Mouse (Mus musculus): ENCODE data around the gene Upk2. TPM values are rescaled to one million over a fixed set of nuclear protein-coding genes. Genes with fewer than 3 reads are reported as not detected.

Upk2 gene
- polyA plus RNA-seq, 1 experiment: 4.4 TPM

GRCm38 (mm10) chr9:44496803-44497461 is 42.2 kb upstream of the Upk2 start:
- 54% methylated on average over 12 of the region's 12 CpGs for WGBS
- TF ChIP-seq POLR2A (IDR thresholded peaks at IDR 0.05; ENCODE audit: borderline replicate concordance, extremely low read depth, low read depth, low read length): no peak
- no peak for TF ChIP-seq CTCF (IDR thresholded peaks at IDR 0.05; ENCODE audit: insufficient read depth, low read length)
- Histone ChIP-seq H3K4me3 (replicated peaks; ENCODE audit: extremely low read depth, low read depth, low read length) (no peak overlapping the region), H3K4me1 (ENCODE audit: control insufficient read depth, insufficient read depth, low read length) (peaks cover 73% of the 10 kb centered on the region)
- DNase-seq: peak; percentile 13

- H3K4me3 ChIP-seq (replicated peaks; ENCODE audit: extremely low read depth, low read depth, low read length): no peak overlapping the region
- DNase-seq: peak; percentile 5
- H3K4me1 ChIP-seq (ENCODE audit: control insufficient read depth, insufficient read depth, low read length): peaks cover 66% of the 10 kb centered on the region
- no peak for TF ChIP-seq POLR2A (IDR thresholded peaks at IDR 0.05; ENCODE audit: borderline replicate concordance, extremely low read depth, low read depth, low read length)
- no peak for TF ChIP-seq CTCF (IDR thresholded peaks at IDR 0.05; ENCODE audit: insufficient read depth, low read length)
- 52% methylated on average over 10 of the region's 10 CpGs for WGBS
Measured at GRCm38 (mm10) chr9:44495810-44496344, 41.1 kb upstream of the Upk2 start.

GRCm38 (mm10) chr9:44494863-44495809 is 40.4 kb upstream of the Upk2 start:
- TF ChIP-seq CTCF (IDR thresholded peaks at IDR 0.05; ENCODE audit: insufficient read depth, low read length): no peak
- no peak for TF ChIP-seq POLR2A (IDR thresholded peaks at IDR 0.05; ENCODE audit: borderline replicate concordance, extremely low read depth, low read depth, low read length)
- Histone ChIP-seq H3K4me3 (replicated peaks; ENCODE audit: extremely low read depth, low read depth, low read length) (peak overlapping the region; percentile 1), H3K4me1 (ENCODE audit: control insufficient read depth, insufficient read depth, low read length) (peaks cover 69% of the 10 kb centered on the region)
- DNase-seq: peak; percentile 48
- 14% methylated on average over 9 of the region's 9 CpGs for WGBS

- TF ChIP-seq POLR2A (IDR thresholded peaks at IDR 0.05; ENCODE audit: borderline replicate concordance, extremely low read depth, low read depth, low read length) (no peak), CTCF (IDR thresholded peaks at IDR 0.05; ENCODE audit: insufficient read depth, low read length) (no peak)
- 7% methylated on average over 11 of the region's 11 CpGs for WGBS
- peak; percentile 46 for DNase-seq
- H3K4me3 ChIP-seq (replicated peaks; ENCODE audit: extremely low read depth, low read depth, low read length): peak overlapping the region; percentile 6
- peaks cover 68% of the 10 kb centered on the region for H3K4me1 ChIP-seq (ENCODE audit: control insufficient read depth, insufficient read depth, low read length)
Measured at GRCm38 (mm10) chr9:44494261-44494862, 39.6 kb upstream of the Upk2 start.

- WGBS: 60% methylated on average over 17 of the region's 17 CpGs
Measured at GRCm38 (mm10) chr9:44492631-44493461, 38.1 kb upstream of the Upk2 start.

GRCm38 (mm10) chr9:44491351-44491750 is 36.6 kb upstream of the Upk2 start:
- no peak for TF ChIP-seq POLR2A (IDR thresholded peaks at IDR 0.05; ENCODE audit: borderline replicate concordance, extremely low read depth, low read depth, low read length)
- no peak for TF ChIP-seq CTCF (IDR thresholded peaks at IDR 0.05; ENCODE audit: insufficient read depth, low read length)
- no peak for DNase-seq
- no peak overlapping the region for H3K4me3 ChIP-seq (replicated peaks; ENCODE audit: extremely low read depth, low read depth, low read length)
- H3K4me1 ChIP-seq (ENCODE audit: control insufficient read depth, insufficient read depth, low read length): peaks cover 71% of the 10 kb centered on the region
- 74% methylated on average over 10 of the region's 10 CpGs for WGBS

More at GRCm38 (mm10) chr9:44492631-44493461, 38.1 kb upstream of the Upk2 start:
- TF ChIP-seq CTCF (IDR thresholded peaks at IDR 0.05; ENCODE audit: insufficient read depth, low read length): no peak
- no peak for TF ChIP-seq POLR2A (IDR thresholded peaks at IDR 0.05; ENCODE audit: borderline replicate concordance, extremely low read depth, low read depth, low read length)
- Histone ChIP-seq H3K4me1 (ENCODE audit: control insufficient read depth, insufficient read depth, low read length) (peaks cover 70% of the 10 kb centered on the region), H3K4me3 (replicated peaks; ENCODE audit: extremely low read depth, low read depth, low read length) (no peak overlapping the region)
- DNase-seq: peak; percentile 13

- DNase-seq: peak; percentile 69
- TF ChIP-seq POLR2A (IDR thresholded peaks at IDR 0.05; ENCODE audit: borderline replicate concordance, extremely low read depth, low read depth, low read length) (no peak), CTCF (IDR thresholded peaks at IDR 0.05; ENCODE audit: insufficient read depth, low read length) (no peak)
- H3K4me3 ChIP-seq (replicated peaks; ENCODE audit: extremely low read depth, low read depth, low read length): no peak overlapping the region
- WGBS: 25% methylated on average over 17 of the region's 17 CpGs
- peaks cover 73% of the 10 kb centered on the region for H3K4me1 ChIP-seq (ENCODE audit: control insufficient read depth, insufficient read depth, low read length)
Measured at GRCm38 (mm10) chr9:44490086-44490967, 35.6 kb upstream of the Upk2 start.

GRCm38 (mm10) chr9:44489651-44490085 is 34.9 kb upstream of the Upk2 start:
- H3K4me1 ChIP-seq (ENCODE audit: control insufficient read depth, insufficient read depth, low read length): peaks cover 72% of the 10 kb centered on the region
- TF ChIP-seq CTCF (IDR thresholded peaks at IDR 0.05; ENCODE audit: insufficient read depth, low read length): no peak
- no peak for TF ChIP-seq POLR2A (IDR thresholded peaks at IDR 0.05; ENCODE audit: borderline replicate concordance, extremely low read depth, low read depth, low read length)
- peak overlapping the region; percentile 16 for H3K4me3 ChIP-seq (replicated peaks; ENCODE audit: extremely low read depth, low read depth, low read length)
- no peak for DNase-seq
- 22% methylated on average over 16 of the region's 17 CpGs for WGBS

Data from lung, adult 2 months (tissue).